Mouse (Mus musculus) frontal cortex, postnatal 36 days (tissue): ENCODE data around the gene Nid1.
"Not testable (repeated sequence)": the region's sequence is repeated elsewhere in the genome, so short reads cannot be mapped to it uniquely, and the experiment has no call there.

Experiments
- DNase-seq, 2 experiments: peaks; one replicate each; pipeline ENCODE4 v3.0.0; 2022; ENCODE audit warnings: low spot score in 2 of 2

Nid1 gene

DNA sequence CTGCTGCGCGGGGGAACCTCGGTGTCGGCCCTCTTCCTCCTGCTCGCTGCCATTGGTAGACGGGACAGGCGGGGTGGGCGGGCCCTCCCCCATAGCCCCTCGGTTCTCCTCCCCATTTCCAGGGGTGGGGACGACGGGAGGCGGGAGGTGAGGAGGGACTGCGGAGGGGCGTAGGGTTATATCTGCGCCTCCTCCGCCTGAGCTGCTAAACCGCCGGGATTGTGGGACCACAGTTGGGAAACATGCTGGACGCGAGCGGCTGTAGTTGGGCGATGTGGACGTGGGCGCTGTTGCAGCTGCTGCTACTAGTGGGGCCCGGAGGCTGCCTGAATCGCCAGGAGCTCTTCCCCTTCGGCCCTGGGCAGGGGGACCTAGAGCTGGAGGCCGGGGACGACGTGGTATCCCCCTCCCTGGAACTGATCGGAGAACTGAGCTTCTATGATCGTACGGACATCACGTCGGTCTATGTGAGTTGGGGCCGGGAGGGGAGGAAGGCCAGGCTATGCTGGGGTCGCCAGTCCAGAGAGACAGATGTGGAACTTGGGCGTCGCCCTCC, at the start of gene Nid1:
TSS of gene Nid1 (plus strand) at position 92 of the 556 bp plus-strand sequence.
- DNase-seq: not testable (repeated sequence)

DNA sequence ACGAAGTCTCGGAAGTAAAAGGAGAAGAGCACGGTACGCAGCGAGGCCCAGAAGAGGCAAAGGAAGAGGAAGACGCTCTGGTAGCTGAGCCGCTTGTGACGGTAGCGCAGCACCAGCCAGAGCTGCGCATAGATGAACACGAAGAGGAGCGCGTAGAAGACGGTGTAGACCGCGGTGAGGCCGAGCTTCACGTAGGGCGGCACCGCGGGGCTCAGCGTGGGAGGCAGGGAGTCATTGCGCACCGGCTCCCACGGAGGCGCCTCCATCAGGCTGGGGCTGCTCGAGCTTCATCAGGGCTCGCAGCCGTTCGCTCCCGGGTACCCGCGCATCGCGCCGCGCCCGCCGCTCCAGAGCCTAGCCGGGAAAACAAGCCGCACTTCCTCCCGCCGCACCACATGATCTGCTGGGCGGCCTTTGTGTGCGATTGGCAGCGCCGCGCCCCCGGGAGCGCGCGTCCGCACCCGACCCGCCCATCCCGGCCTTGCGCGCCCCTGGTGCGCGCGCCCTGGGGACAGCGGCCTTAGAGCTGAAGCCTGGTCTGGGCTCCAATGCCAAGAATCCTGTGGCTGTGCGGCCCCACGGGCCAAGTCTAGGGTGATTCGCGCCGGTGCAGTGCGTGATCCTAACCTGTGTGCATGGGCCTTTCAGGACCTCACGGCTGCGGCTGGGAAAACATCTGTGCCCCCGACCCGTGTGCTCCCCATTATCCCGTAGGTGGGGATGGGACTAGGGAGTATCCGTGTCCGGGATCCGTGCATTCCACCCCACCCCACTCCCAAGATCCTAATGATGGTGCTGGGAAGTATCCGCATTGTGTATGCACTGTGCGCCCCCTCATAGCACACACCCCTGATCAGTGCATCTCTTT, 43.9 kb upstream of the Nid1 start, which contains the start of gene Gpr137b:
TSS of gene Gpr137b (minus strand) at position 787 of the 868 bp plus-strand sequence.
- DNase-seq: peak; percentile 46 to 74

DNA sequence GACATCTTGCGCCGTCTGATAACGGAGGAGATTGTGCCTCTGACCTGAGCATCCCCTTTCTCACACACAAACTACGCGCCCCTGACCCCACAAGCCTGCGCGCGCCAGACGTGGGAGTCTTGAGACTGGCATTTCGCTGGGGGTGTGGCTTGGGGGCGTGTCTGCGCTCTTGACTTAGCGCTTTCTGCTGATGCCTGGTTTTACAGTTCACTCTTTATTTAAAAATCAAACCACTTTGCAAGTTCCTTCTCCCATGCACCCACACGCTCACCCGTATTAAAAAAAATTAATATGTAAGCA, 43.3 kb upstream of the Nid1 start:
- DNase-seq: peak in 1 of 2 experiments; percentile 12

DNA sequence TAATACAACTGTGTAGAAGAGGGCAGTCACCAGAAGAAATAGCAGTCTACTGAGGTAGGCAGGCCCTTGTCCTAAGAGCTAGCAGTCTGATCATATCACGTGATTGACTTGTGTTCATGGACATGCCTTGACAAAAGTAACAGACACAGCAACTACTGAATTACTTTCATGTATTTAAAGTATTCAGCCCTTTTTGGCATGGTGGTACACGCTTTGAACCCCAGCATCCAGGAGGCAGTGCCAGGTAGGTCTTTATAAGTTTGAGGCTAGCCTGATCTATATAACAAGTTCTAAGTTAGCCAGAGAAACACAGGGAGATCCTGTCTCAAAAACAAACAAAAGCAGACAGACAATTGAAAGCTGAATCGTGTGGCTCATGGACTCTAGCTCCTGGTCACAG, 36.5 kb upstream of the Nid1 start:
- not testable (repeated sequence) for DNase-seq

DNA sequence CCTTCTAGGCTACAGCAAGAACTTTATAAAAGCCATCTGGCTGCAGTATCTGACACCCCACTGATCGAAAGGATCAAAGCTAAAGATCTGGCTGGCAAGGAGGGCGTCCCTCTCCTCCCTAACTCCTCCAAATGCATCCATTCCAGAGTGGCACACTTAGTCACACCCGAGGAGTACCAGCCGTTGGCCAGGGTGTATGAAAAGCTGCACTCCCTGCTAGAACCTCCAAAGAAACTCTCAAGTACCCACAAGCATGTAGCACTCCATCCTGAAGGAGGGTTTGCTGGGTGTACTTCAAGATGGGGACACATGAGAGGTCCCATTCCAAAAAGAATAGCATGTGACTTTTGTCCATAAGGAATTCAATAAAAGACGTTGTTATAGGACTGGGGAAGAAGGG, 34.5 kb upstream of the Nid1 start:
- not testable (repeated sequence) for DNase-seq

DNA sequence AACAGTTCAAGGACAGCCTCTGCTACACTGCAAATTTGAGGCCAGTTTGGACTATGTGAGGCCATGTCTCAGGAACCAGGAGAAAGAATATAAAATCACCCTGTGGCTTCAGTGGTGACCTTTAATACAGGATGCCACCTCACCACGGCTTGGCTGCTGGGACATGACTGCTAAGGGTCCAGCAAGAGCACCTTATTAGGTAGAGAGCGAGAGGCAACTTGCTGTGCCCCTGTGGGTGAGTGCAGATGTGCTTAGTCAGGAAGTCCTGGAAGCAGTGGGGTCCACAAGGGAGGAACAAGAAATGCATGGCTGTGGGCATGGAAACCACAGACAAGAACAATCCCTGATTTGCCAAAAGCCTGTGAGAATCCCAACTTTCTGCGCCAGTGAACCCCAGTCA, 34.0 kb upstream of the Nid1 start:
- DNase-seq: not testable (repeated sequence)

DNA sequence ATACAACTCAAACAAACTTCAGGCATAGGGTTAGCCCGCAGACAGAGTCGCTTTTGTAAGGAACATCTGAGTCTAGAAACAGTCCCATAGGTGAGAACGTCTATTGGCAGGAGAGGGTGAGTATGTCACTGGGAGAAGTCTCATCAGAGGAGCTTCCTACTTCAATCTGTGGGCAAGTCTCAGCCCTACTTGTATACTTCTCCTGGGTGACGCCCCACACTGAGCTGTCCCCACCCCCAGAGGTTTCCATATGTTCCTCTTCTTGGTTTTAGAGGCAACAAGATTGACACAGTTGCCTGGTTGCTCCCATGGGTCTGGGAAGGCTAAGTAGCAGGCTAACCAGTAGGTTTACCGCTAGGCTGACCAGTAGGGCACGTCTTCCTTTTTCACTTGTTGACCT, 33.5 kb upstream of the Nid1 start:
- not testable (repeated sequence) for DNase-seq

DNA sequence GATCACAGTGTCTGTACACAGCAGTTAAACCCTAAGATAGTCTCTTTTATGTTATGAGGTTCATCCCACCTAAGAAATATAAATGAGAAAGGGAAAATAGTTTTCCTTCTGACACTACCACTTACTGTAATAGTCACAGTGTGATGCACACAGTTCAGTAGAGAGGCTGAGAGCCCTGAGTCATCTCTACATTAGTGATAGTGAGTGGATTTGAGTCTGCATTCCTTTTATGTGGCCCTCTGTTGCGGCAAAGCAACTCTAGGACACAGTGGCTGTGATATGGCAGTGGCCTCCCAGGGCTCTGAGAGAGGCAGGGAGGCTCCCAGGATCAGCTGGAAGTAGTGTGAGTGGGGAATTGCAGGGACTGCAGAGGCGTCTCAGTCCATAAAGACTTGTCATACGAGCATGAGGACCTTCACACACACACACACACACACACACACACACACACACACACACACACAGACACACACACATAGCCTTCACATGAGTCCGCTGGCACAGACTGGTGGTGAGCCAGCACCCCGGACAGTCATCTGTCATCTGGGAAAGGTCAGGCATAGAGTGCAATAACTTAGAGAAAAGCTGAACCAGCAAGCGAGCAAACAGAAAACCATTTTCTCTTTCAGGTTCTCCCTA, 32.7 kb upstream of the Nid1 start:
- not testable (repeated sequence) for DNase-seq

DNA sequence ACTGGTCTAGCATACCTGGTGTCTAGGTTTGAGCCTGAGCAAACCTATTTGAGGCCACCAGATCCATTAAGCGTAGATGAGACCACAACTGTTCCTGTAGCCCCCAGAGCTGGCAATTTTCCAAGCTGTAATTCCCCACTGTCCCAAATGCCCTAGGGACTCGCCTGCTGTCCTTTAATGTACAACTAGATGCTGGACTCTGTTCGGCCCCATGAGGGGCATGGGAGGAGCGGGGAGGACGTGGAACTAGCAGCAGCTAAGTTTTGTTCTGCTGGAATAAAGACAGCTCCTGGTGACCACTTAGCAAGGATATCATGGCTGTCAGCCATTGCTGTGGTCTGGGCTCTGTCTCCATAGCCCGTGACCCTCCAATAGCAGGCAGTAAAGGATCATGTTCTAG, 31.8 kb upstream of the Nid1 start:
- not testable (repeated sequence) for DNase-seq

DNA sequence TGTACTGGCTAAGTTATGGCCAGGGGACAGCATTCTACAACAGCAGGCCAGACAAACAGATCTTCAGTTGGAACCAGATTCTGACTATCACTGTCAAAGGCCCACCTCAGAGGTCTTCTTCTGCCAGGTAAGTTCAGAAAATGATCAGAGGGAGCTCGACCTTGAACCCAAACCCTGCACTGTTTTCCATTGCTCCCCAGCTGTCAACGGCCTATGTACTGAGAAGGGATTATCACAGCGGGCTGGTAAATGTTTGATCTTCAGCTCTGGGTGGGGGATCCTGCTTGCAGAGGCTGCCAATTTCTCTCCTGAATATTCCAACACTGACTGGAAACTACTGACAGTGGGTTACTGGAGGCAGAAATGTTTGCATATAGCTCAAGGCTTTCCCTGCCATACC, 23.1 kb upstream of the Nid1 start:
- no peak for DNase-seq

DNA sequence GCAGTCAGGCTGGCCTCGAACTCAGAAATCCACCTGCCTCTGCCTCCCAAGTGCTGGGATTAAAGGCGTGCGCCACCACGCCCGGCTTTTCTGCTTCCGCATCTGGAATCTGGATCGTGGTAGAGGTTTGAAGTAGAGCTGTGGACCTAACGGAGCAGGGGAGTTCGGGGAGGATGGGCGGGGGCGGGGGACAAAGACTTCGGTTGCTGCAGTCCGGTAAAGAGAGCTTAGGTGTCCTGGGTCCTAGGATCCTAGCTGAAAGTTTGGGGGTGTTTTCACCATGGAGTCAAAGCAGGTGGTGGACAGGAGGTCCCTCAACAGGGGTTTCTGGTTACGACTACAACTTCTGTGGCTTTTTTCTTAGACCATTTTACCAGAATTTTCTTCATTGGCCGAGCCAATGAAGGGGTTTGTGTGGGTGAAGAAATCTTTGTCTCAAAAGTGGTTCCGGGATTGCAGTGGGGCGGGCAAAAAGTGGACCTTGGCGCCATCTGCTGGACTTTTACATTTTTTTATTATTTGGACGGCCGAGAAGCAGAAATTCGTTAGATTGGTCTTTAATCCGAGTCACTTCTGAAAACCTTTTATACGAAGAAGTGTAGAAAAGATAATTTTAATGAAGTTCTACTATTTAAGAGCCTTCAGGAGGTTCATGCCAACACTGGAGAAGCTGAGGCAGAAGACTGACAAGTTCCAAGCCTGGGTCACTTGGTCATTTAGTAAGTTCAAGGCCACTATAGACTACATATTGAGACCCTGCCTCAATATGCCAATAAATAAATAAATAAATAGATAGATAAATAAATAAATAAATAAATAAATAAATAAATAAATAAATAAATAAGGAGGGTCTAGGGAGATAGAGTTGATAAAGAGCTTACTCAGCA, 22.0 kb upstream of the Nid1 start:
- DNase-seq: peak; percentile 38 to 63

DNA sequence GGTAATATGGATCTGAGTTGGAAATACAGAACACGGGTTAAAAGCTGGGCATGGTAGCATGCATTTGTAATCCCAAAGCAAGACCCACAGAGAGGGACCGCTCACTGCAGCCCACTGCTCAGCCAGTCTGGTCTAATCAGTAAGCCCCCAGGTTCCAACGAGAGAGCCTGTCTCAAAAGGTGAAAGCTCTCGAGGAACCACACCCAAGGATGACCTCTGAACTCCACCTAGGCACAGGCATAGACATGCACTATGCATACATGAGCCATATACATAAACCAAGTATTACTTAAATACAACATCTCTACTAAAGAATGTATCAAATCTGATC, 21.4 kb upstream of the Nid1 start:
- not testable (repeated sequence) for DNase-seq

DNA sequence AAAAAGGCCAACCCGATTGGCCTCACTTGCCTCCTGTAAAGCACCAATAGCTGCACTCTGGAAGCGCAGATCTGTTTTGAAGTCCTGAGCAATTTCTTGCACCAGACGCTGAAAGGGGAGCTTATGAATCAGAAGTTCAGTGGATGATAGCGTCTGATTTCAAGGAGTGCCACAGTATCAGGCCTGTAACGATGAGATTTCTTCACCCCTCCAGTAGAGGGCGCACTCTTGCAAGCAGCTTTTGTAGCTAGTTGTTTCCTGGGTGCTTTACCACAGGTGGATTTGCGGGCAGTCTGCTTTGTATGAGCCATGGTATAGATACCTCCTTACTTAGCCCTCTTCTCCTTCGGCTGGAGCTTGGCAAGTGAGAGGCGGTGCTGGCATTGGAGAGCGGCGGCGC, 18.5 kb upstream of the Nid1 start:
- DNase-seq: not testable (repeated sequence)

DNA sequence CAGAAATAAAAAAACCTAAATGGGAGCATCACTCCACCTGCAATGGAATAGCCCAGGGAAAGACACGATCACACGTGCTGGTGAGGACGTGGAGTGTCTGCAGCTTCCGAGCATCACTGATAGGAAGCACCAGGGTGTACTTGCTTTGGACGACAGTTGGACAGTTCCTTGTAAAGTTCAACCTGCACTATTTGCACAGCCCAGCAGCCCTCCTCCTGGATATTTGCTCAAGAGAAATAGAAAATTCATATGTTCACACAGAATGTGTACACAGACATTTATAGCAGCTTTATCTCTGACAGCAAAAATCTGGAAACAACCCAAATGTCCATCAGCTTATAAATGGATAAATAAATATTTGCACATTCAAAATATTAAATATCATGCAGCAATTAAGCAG, 14.1 kb upstream of the Nid1 start:
- not testable (repeated sequence) for DNase-seq

DNA sequence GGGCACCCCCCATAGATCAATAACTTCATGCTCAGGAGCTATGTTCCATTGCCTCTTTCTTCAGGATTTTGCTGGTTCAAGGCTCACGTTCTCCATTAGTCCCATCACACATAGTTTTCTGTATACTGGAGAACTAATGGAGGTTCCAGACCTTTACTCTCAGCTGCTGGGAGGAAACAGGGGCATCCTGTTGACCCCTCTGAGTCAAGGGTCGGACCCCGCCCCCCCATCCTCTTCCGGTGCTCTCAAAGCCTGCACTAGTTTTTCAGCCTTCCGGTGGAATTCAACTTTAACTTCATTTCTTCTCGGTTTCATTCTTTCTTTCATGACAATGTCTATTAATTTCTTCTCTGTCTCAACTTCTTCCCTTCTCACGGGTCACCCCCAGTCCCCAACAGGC, 1.2 kb upstream of the Nid1 start:
- DNase-seq: not testable (repeated sequence)

DNA sequence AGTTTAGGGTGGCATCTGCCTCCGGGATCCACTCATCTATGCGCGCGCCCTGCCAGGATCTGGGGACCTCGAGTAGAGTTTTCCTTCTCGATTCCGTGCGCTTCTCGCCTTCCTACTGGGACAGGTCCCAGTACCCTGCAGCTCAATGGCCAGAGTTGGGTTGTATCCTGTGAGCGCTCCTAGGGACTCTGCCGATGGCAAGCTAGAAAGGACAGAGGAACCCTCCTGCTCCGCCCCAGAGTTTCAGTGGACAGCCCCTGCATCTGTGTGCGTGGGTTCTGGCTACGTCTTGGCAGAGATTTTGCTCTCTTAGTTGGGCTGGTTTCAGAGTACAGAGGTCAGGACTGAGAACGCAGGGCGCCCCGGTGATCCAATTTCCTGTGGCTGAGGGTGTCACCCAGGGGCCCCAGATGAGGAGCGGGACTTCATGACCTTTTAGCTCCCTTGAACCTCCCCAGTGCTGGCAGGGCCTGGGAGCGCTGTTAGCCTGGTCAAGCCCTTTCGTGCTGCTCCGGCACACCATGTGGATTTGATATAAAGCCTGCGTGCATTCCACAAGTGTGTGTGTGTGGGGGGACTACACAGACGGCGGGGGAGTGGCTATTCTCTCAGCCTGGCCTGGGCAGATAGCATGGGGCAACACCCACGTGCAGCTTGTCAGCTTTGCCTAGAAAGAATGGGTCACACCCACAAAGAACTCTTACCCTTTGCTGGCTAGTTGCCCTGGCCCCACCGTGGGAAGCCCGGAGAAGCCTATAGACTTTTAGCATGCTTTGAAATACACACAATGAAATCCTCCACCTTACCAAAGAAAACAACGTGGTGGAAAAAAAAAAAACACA, 982 bp downstream of the Nid1 start:
- DNase-seq: not testable (repeated sequence)

DNA sequence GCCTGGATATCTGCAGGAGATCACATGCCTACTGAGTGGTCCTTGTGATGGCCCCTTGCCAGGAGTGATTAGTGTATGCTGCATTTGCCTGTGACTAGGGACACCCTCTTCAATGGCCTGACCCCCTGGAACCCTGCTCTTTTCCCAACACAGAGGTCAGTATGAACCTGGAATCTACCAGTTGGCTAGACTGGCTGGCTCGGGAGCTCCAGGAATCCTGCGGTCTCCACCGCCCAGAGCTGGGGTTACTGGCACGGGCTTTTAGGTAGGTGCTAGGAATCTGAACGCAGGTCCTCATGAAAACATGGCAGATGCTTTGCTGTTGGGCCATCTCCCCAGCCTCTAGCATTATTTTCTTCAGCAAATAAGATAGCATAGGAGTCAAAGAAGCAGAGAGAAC, 8.2 kb downstream of the Nid1 start:
- not testable (repeated sequence) for DNase-seq

DNA sequence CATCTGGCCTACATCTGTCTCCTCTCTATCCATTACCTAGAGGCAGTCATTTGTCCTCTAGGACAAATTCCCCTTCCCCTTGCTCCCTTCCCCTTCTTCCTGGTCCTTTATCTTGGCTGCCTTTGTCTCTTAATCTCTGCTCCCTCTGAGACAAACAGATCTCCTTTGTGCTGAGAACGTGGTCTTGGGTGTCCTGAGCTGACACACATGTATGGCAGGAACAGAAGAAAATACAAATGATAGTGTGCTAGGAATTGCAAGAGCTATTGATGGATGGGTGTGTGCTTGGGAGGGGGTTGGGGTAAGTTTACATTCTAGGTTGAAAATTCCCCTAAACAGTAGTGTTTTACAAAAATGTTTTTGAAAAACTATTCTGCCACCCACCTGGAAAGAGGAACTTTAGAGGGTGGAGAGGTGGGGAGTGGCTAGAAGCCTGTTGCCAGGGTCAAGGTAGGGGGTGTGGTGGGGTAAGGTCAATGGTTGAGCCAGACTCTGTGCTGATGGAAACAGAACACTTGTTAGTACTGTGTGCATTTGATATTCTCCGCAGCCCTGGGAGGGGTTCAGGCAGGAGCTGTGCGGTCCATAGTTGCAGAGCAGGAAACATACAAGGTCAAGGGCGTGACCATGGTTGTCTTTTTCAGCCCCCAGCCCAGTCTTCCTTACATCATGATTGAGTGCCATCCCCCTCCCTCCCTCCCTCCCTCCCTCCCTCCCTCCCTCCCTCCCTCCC, 9.5 kb downstream of the Nid1 start:
- DNase-seq: not testable (repeated sequence)

DNA sequence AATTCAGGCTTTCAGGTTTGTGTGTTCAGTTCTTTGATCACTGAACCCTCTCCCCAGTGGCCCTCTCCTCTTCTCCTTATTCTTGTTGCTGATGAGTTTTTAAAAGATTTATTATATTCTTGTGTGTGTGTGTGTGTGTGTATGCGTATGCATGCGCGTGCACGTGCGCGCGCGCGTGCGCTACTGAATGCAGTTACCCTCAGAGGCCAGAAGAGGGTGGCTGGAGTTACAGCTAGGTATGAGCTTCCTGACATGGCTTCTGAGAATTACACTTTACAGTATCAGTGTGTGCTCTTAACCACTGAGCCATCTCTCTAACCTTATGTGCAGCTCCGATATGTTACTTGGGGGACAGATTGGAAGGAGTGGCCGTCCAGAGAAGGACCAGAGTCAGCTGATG, 12.6 kb downstream of the Nid1 start:
- DNase-seq: not testable (repeated sequence)

DNA sequence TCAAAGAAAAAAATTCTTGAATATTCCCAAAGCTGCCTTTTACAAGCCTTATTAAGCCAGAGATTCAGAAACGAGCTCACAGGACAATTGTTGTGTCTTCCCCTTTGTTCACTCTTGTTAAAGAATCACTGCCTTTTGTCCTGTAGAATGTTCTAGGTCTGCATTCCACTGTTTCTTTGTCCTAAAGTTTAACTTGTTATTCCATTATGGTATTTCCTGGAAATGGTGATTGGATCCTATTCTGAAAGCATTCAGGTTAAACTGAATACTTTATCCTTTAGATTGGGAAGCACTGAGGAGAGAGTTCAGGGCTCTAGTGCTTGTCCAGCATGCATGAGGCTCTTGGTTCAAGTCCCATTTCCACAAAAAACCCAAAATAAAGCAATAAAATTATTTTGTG, 13.6 kb downstream of the Nid1 start:
- not testable (repeated sequence) for DNase-seq
